Mouse (Mus musculus) stomach, postnatal 0 days (tissue): ENCODE data around the gene Snd1.

Source experiments
- CTCF ChIP-seq: IDR thresholded peaks from 2 replicates; pipeline ENCODE4 v1.5.1; 2016; ENCODE audit warnings: antibody characterized with exemption, low read depth, mild to moderate bottlenecking, moderate library complexity
- EP300 ChIP-seq: optimal IDR thresholded peaks from 2 replicates; pipeline ENCODE3; 2016; ENCODE audit warnings: antibody characterized with exemption

GRCm38 (mm10) chr6:28717845-28718237, 242.9 kb downstream of the Snd1 start:
- TF ChIP-seq CTCF = no peak
- TF ChIP-seq EP300 = no peak
